Mouse (Mus musculus): ENCODE measurements around the gene Usp21. TPM values are rescaled to one million over a fixed set of nuclear protein-coding genes. Genes with fewer than 3 reads are reported as not detected.
A peak's percentile ranks its signal among the peaks of the same experiment; 100 is the strongest.

The Usp21 gene
- polyA plus RNA-seq, 1 experiment from 2014 or later: 59.4 TPM

GRCm38 (mm10) chr1:171277736-171278135, 10.1 kb downstream of the Usp21 start:
- H3K4me2 ChIP-seq (ENCODE audit: low read length): no peak overlapping the region
- no peak for ATAC-seq (replicated peaks; ENCODE audit: low FRiP score, low read depth)
- H3K27me3 ChIP-seq (ENCODE audit: insufficient read depth, low read length): no peaks in the 10 kb centered on the region
- H3K27ac ChIP-seq: no peak overlapping the region
- no peak overlapping the region for H3K4me3 ChIP-seq (replicated peaks; ENCODE audit: low read depth, low read length)
- peaks cover 47% of the 10 kb centered on the region for H3K36me3 ChIP-seq (ENCODE audit: insufficient read depth, low read length)
- no peaks in the 10 kb centered on the region for H3K9me3 ChIP-seq (replicated peaks; ENCODE audit: low read length)
- no peak overlapping the region for H3K9ac ChIP-seq (ENCODE audit: low read depth, low read length)
- H3K4me1 ChIP-seq (replicated peaks; ENCODE audit: insufficient read depth, low read length): peaks cover 6% of the 10 kb centered on the region; the same call in 1 of the 2 replicates
- DNase-seq (ENCODE audit: low spot score): no peak
- TF ChIP-seq CTCF (IDR thresholded peaks at IDR 0.05; ENCODE audit: low read depth): no peak
- 84% methylated on average over 10 of the region's 10 CpGs for WGBS

GRCm38 (mm10) chr1:171276110-171276748, 11.6 kb downstream of the Usp21 start:
- Histone ChIP-seq H3K4me2 (ENCODE audit: low read length) (no peak overlapping the region), H3K27ac (no peak overlapping the region), H3K4me3 (replicated peaks; ENCODE audit: low read depth, low read length) (no peak overlapping the region), H3K27me3 (ENCODE audit: insufficient read depth, low read length) (no peaks in the 10 kb centered on the region), H3K9ac (ENCODE audit: low read depth, low read length) (no peak overlapping the region), H3K9me3 (replicated peaks; ENCODE audit: low read length) (no peaks in the 10 kb centered on the region), H3K36me3 (ENCODE audit: insufficient read depth, low read length) (peaks cover 47% of the 10 kb centered on the region), H3K4me1 (replicated peaks; ENCODE audit: insufficient read depth, low read length) (peaks cover 12% of the 10 kb centered on the region)
- 86% methylated on average over 14 of the region's 14 CpGs for WGBS
- ATAC-seq (replicated peaks; ENCODE audit: low FRiP score, low read depth) (no peak), DNase-seq (ENCODE audit: low spot score) (no peak)
- no peak for TF ChIP-seq CTCF (IDR thresholded peaks at IDR 0.05; ENCODE audit: low read depth)

DNA sequence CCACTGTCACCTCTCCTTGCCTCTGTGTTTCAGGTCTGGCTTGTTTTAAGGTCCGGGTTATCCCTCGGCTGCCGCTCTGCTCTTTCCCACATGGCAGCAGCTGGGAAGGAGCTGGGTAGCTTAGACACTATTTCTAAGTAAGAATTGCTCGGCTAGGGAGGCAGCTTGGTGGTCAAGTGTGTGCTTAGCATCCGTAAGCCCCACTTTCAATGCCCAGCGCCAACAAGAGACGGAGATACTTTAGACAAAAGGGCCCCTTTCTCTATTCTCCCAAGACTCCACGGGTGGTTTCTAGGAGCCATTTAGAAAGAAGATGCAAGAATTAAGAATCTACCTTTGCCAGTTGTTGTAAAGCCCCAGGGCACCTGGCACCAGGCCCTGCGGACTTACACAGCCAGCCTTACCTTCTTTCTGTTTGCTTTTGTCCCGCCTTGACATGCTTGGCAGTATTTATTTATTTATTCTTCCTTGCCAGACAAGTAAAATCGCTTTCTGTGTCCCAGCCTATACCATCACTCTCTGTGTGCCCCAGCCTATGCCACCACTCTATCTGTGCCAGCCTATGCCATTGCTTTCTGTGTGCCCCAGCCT, 12.6 kb downstream of the Usp21 start:
- Histone ChIP-seq H3K9ac (ENCODE audit: low read depth, low read length) (no peak overlapping the region), H3K4me3 (replicated peaks; ENCODE audit: low read depth, low read length) (no peak overlapping the region), H3K9me3 (replicated peaks; ENCODE audit: low read length) (no peaks in the 10 kb centered on the region), H3K36me3 (ENCODE audit: insufficient read depth, low read length) (peaks cover 47% of the 10 kb centered on the region), H3K27me3 (ENCODE audit: insufficient read depth, low read length) (no peaks in the 10 kb centered on the region), H3K27ac (no peak overlapping the region), H3K4me2 (ENCODE audit: low read length) (no peak overlapping the region), H3K4me1 (replicated peaks; ENCODE audit: insufficient read depth, low read length) (peaks cover 18% of the 10 kb centered on the region)
- ATAC-seq (replicated peaks; ENCODE audit: low FRiP score, low read depth): no peak
- TF ChIP-seq CTCF (IDR thresholded peaks at IDR 0.05; ENCODE audit: low read depth): no peak
- DNase-seq (ENCODE audit: low spot score): no peak
- 84% methylated on average over 11 of the region's 11 CpGs for whole genome bisulfite sequencing

DNA sequence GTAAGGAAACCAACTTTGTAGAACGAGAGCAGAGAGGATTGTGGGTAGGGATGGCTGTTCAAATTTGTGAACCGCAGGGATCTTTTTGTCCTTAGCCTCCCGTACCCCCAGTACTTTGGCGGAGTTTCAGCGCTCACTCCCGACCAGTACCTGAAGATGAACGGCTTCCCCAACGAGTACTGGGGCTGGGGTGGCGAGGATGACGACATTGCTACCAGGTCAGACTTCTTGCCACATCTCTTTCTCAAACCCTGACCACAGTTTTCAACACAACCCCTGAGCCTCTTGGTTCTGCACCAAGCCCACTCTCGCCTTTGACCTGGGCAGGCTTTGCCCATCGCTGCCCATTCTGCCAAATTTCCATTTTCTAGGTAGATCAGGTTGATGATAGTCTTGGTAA, 13.6 kb downstream of the Usp21 start:
- H3K4me3 ChIP-seq (replicated peaks; ENCODE audit: low read depth, low read length): no peak overlapping the region
- no peaks in the 10 kb centered on the region for H3K9me3 ChIP-seq (replicated peaks; ENCODE audit: low read length)
- no peak for DNase-seq (ENCODE audit: low spot score)
- peaks cover 12% of the 10 kb centered on the region; the same call in 1 of the 2 replicates for H3K4me1 ChIP-seq (replicated peaks; ENCODE audit: insufficient read depth, low read length)
- WGBS: 88% methylated on average over 12 of the region's 12 CpGs
- H3K27me3 ChIP-seq (ENCODE audit: insufficient read depth, low read length): no peaks in the 10 kb centered on the region
- H3K4me2 ChIP-seq (ENCODE audit: low read length): no peak overlapping the region
- no peak for ATAC-seq (replicated peaks; ENCODE audit: low FRiP score, low read depth)
- no peak for TF ChIP-seq CTCF (IDR thresholded peaks at IDR 0.05; ENCODE audit: low read depth)
- no peak overlapping the region for H3K27ac ChIP-seq
- H3K9ac ChIP-seq (ENCODE audit: low read depth, low read length): no peak overlapping the region
- H3K36me3 ChIP-seq (ENCODE audit: insufficient read depth, low read length): peaks cover 47% of the 10 kb centered on the region

DNA sequence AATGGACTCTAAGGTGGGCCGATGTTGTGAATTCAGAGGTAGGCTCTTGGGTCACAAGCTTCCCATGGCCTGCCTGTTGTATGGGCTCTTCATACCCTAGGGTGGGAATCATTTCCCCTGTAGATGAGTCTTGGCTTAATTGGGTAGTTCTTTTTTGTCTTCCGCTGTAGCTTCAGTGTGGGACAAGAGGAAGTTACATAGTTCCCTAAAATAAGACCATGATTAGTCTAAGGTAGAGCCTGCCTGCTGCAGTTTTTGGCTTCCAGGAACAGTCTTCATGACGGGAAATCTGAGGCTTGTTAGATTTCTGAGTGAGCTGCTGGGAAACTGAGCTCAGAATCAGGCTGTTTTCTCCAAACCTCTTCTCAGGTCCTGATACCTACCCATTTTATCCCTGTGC, 15.7 kb downstream of the Usp21 start:
- H3K9me3 ChIP-seq (replicated peaks; ENCODE audit: low read length): no peaks in the 10 kb centered on the region
- DNase-seq (ENCODE audit: low spot score): no peak
- no peak overlapping the region for H3K4me3 ChIP-seq (replicated peaks; ENCODE audit: low read depth, low read length)
- peaks cover 35% of the 10 kb centered on the region for H3K36me3 ChIP-seq (ENCODE audit: insufficient read depth, low read length)
- no peak overlapping the region for H3K27ac ChIP-seq
- no peaks in the 10 kb centered on the region for H3K27me3 ChIP-seq (ENCODE audit: insufficient read depth, low read length)
- no peak for ATAC-seq (replicated peaks; ENCODE audit: low FRiP score, low read depth)
- no peak overlapping the region for H3K9ac ChIP-seq (ENCODE audit: low read depth, low read length)
- WGBS: 88% methylated on average over 3 of the region's 3 CpGs
- no peak for TF ChIP-seq CTCF (IDR thresholded peaks at IDR 0.05; ENCODE audit: low read depth)
- peaks cover 12% of the 10 kb centered on the region; the same call in 1 of the 2 replicates for H3K4me1 ChIP-seq (replicated peaks; ENCODE audit: insufficient read depth, low read length)
- no peak overlapping the region for H3K4me2 ChIP-seq (ENCODE audit: low read length)

- Histone ChIP-seq H3K27me3 (ENCODE audit: insufficient read depth, low read length) (no peaks in the 10 kb centered on the region), H3K4me3 (replicated peaks; ENCODE audit: low read depth, low read length) (0 out of 2 replicates have a peak overlapping the region, but pooled peaks have one; percentile 64), H3K9ac (ENCODE audit: low read depth, low read length) (0 out of 2 replicates have a peak overlapping the region, but pooled peaks have one; percentile 64), H3K27ac (peak overlapping the region; percentile 63; the same call in 1 of the 2 replicates), H3K4me2 (ENCODE audit: low read length) (peak overlapping the region; percentile 83), H3K9me3 (replicated peaks; ENCODE audit: low read length) (no peaks in the 10 kb centered on the region), H3K4me1 (replicated peaks; ENCODE audit: insufficient read depth, low read length) (peaks cover 12% of the 10 kb centered on the region; the same call in 1 of the 2 replicates), H3K36me3 (ENCODE audit: insufficient read depth, low read length) (peaks cover 30% of the 10 kb centered on the region)
- 68% methylated on average over 10 of the region's 10 CpGs for whole genome bisulfite sequencing
- no peak for DNase-seq (ENCODE audit: low spot score)
- TF ChIP-seq CTCF (IDR thresholded peaks at IDR 0.05; ENCODE audit: low read depth): no peak
- no peak for ATAC-seq (replicated peaks; ENCODE audit: low FRiP score, low read depth)
These were observed 16.2 kb downstream of the Usp21 start for GRCm38 (mm10) chr1:171271622-171272021.
